Mouse (Mus musculus) embryonic facial prominence, embryonic 12.5 days (tissue): ENCODE data around the gene Ifi203. TPM values are rescaled to one million over a fixed set of nuclear protein-coding genes. Genes with fewer than 3 reads are reported as not detected.
"Not testable (repeated sequence)": the region's sequence is repeated elsewhere in the genome, so short reads cannot be mapped to it uniquely, and the experiment has no call there.

ENCODE experiments used
- ATAC-seq: fragments of 200-750 bp; cut with Nextera tagmentation; 2 replicates; pipeline ENCODE4 v1.8.0; 2017; ENCODE audit not compliant: insufficient number of reproducible peaks, insufficient read depth, low FRiP score, low TSS enrichment
- H3K27ac ChIP-seq: fragments of 300-500 bp; sonication (generic); 2 replicates; pipeline ENCODE4 v1.5.1; 2016; ENCODE audit warnings: mild to moderate bottlenecking
- H3K27me3 ChIP-seq: fragments of 300-500 bp; sonication (generic); 2 replicates; pipeline ENCODE4 v1.6.1; 2016; ENCODE audit warnings: mild to moderate bottlenecking, moderate library complexity
- H3K36me3 ChIP-seq: fragments of 300-500 bp; sonication (generic); 2 replicates; pipeline ENCODE4 v1.6.1; 2016; ENCODE audit warnings: mild to moderate bottlenecking
- H3K4me1 ChIP-seq: fragments of 300-500 bp; sonication (generic); 2 replicates; pipeline ENCODE4 v1.6.1; 2016
- H3K4me2 ChIP-seq: fragments of 300-500 bp; sonication (generic); replicated peaks from 2 replicates; pipeline ENCODE4 v1.6.1; 2016; ENCODE audit warnings: mild to moderate bottlenecking, moderate library complexity
- H3K4me3 ChIP-seq: fragments of 300-500 bp; sonication (generic); 2 replicates; pipeline ENCODE4 v1.5.1; 2016; ENCODE audit warnings: mild to moderate bottlenecking
- H3K9ac ChIP-seq: fragments of 300-500 bp; sonication (generic); 2 replicates; pipeline ENCODE4 v1.6.1; 2016; ENCODE audit warnings: mild to moderate bottlenecking, moderate library complexity
- H3K9me3 ChIP-seq: fragments of 300-500 bp; sonication (generic); 2 replicates; pipeline ENCODE4 v1.6.1; 2016; ENCODE audit warnings: mild to moderate bottlenecking, moderate library complexity
- WGBS: fragments of 180-500 bp; shearing (Covaris S2); methylation state at CpG from one replicate; pipeline ENCODE4 v1.1.7; 2016; 5-methylcytosine and 5-hydroxymethylcytosine counted together
- polyA plus RNA-seq: library from polyadenylated mRNA; unstranded; fragments of >200 nt; fragmentation: Nextera tagmentation; extraction: Ambion mirVana; gene quantifications from 2 replicates; pipeline ENCODE4 v1.2.1, GENCODE M21; 2016

Gene Ifi203
- polyA plus RNA-seq: 0.20 and 0.40 TPM in 2 replicates

GRCm38 (mm10) chr1:173941924-173942779 is at the start of gene Ifi203, which contains the start of gene Mndal:
Gene Ifi203 (minus strand): TSS chr1:173942672.
Gene Mndal (minus strand): TSS chr1:173942491.
- H3K36me3 ChIP-seq, ATAC-seq, H3K4me1 ChIP-seq, H3K4me3 ChIP-seq, H3K9me3 ChIP-seq, H3K27me3 ChIP-seq, H3K9ac ChIP-seq, H3K4me2 ChIP-seq, H3K27ac ChIP-seq: not testable (repeated sequence)
- WGBS: 69% methylated on average over 3 of the region's 3 CpGs

- H3K27me3 ChIP-seq: not testable (repeated sequence)
- WGBS: 75% methylated on average over 6 of the region's 6 CpGs
Measured at GRCm38 (mm10) chr1:173982694-173983305, 40.3 kb upstream of the Ifi203 start, which contains the start of gene Ifi202b. Gene Ifi202b (minus strand): TSS chr1:173982744.

GRCm38 (mm10) chr1:173981038-173981437 is 38.6 kb upstream of the Ifi203 start:
- WGBS: 59% methylated on average over 3 of the region's 3 CpGs
- not testable (repeated sequence) for ATAC-seq

More at GRCm38 (mm10) chr1:173982694-173983305, 40.3 kb upstream of the Ifi203 start, which contains the start of gene Ifi202b:
- H3K4me2 ChIP-seq, H3K9me3 ChIP-seq, ATAC-seq, H3K36me3 ChIP-seq, H3K4me3 ChIP-seq, H3K27ac ChIP-seq, H3K9ac ChIP-seq, H3K4me1 ChIP-seq: not testable (repeated sequence)

GRCm38 (mm10) chr1:173977622-173978021 is 35.1 kb upstream of the Ifi203 start:
- Histone ChIP-seq H3K4me3 (no peak overlapping the region), H3K4me1 (no peaks in the 10 kb centered on the region), H3K36me3 (no peaks in the 10 kb centered on the region), H3K27ac (no peak overlapping the region), H3K4me2 (no peak overlapping the region), H3K9ac (no peak overlapping the region), H3K27me3 (no peaks in the 10 kb centered on the region), H3K9me3 (no peaks in the 10 kb centered on the region)
- no peak for ATAC-seq

More at GRCm38 (mm10) chr1:173981038-173981437, 38.6 kb upstream of the Ifi203 start:
- not testable (repeated sequence) for H3K4me1 ChIP-seq, H3K36me3 ChIP-seq, H3K4me3 ChIP-seq, H3K27me3 ChIP-seq, H3K27ac ChIP-seq, H3K9me3 ChIP-seq, H3K9ac ChIP-seq, H3K4me2 ChIP-seq

- H3K9me3 ChIP-seq: no peaks in the 10 kb centered on the region
- H3K27me3 ChIP-seq: no peaks in the 10 kb centered on the region
- H3K9ac ChIP-seq: no peak overlapping the region
- no peak overlapping the region for H3K4me2 ChIP-seq
- H3K36me3 ChIP-seq: no peaks in the 10 kb centered on the region
- ATAC-seq: no peak
- H3K4me1 ChIP-seq: no peaks in the 10 kb centered on the region
- no peak overlapping the region for H3K27ac ChIP-seq
- no peak overlapping the region for H3K4me3 ChIP-seq
Measured at GRCm38 (mm10) chr1:173973111-173973510, 30.6 kb upstream of the Ifi203 start.

GRCm38 (mm10) chr1:173961491-173961890 is 19.0 kb upstream of the Ifi203 start:
- not testable (repeated sequence) for H3K9ac ChIP-seq, H3K27ac ChIP-seq, H3K4me1 ChIP-seq, ATAC-seq, H3K9me3 ChIP-seq, H3K27me3 ChIP-seq, H3K36me3 ChIP-seq, H3K4me2 ChIP-seq, H3K4me3 ChIP-seq
- WGBS: 88% methylated on average over 1 of the region's 1 CpGs

- not testable (repeated sequence) for H3K4me3 ChIP-seq, H3K9me3 ChIP-seq, H3K4me2 ChIP-seq, H3K27ac ChIP-seq, H3K4me1 ChIP-seq, H3K36me3 ChIP-seq, ATAC-seq, H3K27me3 ChIP-seq, H3K9ac ChIP-seq
- 76% methylated on average over 3 of the region's 3 CpGs for WGBS
Measured at GRCm38 (mm10) chr1:173959998-173960397, 17.5 kb upstream of the Ifi203 start.

- H3K9me3 ChIP-seq, H3K36me3 ChIP-seq, ATAC-seq, H3K4me3 ChIP-seq, H3K4me1 ChIP-seq, H3K9ac ChIP-seq, H3K27ac ChIP-seq, H3K27me3 ChIP-seq, H3K4me2 ChIP-seq: not testable (repeated sequence)
- WGBS: 72% methylated on average over 3 of the region's 3 CpGs
Measured at GRCm38 (mm10) chr1:173955839-173956527, 13.5 kb upstream of the Ifi203 start.

- WGBS: 78% methylated on average over 2 of the region's 2 CpGs
- Histone ChIP-seq H3K9me3 (no peaks in the 10 kb centered on the region), H3K4me2 (no peak overlapping the region)
Measured at GRCm38 (mm10) chr1:173955071-173955796, 12.8 kb upstream of the Ifi203 start.

GRCm38 (mm10) chr1:173953563-173953962 is 11.1 kb upstream of the Ifi203 start:
- Histone ChIP-seq H3K4me3 (no peak overlapping the region), H3K27me3 (no peaks in the 10 kb centered on the region)
- WGBS: 90% methylated on average over 1 of the region's 1 CpGs

More at GRCm38 (mm10) chr1:173955071-173955796, 12.8 kb upstream of the Ifi203 start:
- Histone ChIP-seq H3K27ac (no peak overlapping the region), H3K4me3 (no peak overlapping the region), H3K36me3 (no peaks in the 10 kb centered on the region), H3K9ac (no peak overlapping the region), H3K27me3 (no peaks in the 10 kb centered on the region), H3K4me1 (no peaks in the 10 kb centered on the region)
- no peak for ATAC-seq

GRCm38 (mm10) chr1:173949044-173949443 is 6.6 kb upstream of the Ifi203 start:
- H3K36me3 ChIP-seq, H3K27ac ChIP-seq, H3K4me3 ChIP-seq, H3K4me2 ChIP-seq, ATAC-seq, H3K4me1 ChIP-seq, H3K9me3 ChIP-seq, H3K9ac ChIP-seq, H3K27me3 ChIP-seq: not testable (repeated sequence)
- WGBS: 84% methylated on average over 2 of the region's 2 CpGs

More at GRCm38 (mm10) chr1:173953563-173953962, 11.1 kb upstream of the Ifi203 start:
- no peak overlapping the region for H3K4me2 ChIP-seq
- no peaks in the 10 kb centered on the region for H3K9me3 ChIP-seq
- H3K27ac ChIP-seq: no peak overlapping the region
- H3K4me1 ChIP-seq: no peaks in the 10 kb centered on the region
- no peak for ATAC-seq
- no peaks in the 10 kb centered on the region for H3K36me3 ChIP-seq
- H3K9ac ChIP-seq: no peak overlapping the region
